Mouse (Mus musculus) cerebellum, adult 8-10 months (tissue): ENCODE results near the gene Zfp366.

ENCODE experiments used
- DNase-seq: peaks from one replicate; pipeline ENCODE4 v3.0.0; 2022

Zfp366 gene

GRCm38 (mm10) chr13:99228821-99229570 lies 44.4 kb downstream of the Zfp366 start:
- no peak for DNase-seq

GRCm38 (mm10) chr13:99229641-99230494 lies 45.2 kb downstream of the Zfp366 start:
- no peak for DNase-seq

GRCm38 (mm10) chr13:99230495-99230868 lies 45.9 kb downstream of the Zfp366 start:
- DNase-seq: no peak

GRCm38 (mm10) chr13:99233333-99233732 lies 48.7 kb downstream of the Zfp366 start:
- no peak for DNase-seq

GRCm38 (mm10) chr13:99233956-99234355 lies 49.3 kb downstream of the Zfp366 start:
- no peak for DNase-seq

GRCm38 (mm10) chr13:99235428-99236210 lies 51.0 kb downstream of the Zfp366 start:
- DNase-seq: no peak

- DNase-seq: no peak
These were observed 51.6 kb downstream of the Zfp366 start for GRCm38 (mm10) chr13:99236222-99236621.

- no peak for DNase-seq
These were observed 52.5 kb downstream of the Zfp366 start for GRCm38 (mm10) chr13:99237122-99237521.

GRCm38 (mm10) chr13:99237841-99238216 lies 53.2 kb downstream of the Zfp366 start:
- no peak for DNase-seq

GRCm38 (mm10) chr13:99238217-99239160 lies 53.9 kb downstream of the Zfp366 start:
- no peak for DNase-seq

GRCm38 (mm10) chr13:99239161-99239530 lies 54.5 kb downstream of the Zfp366 start:
- DNase-seq: no peak

GRCm38 (mm10) chr13:99239741-99240140 lies 55.1 kb downstream of the Zfp366 start:
- no peak for DNase-seq

GRCm38 (mm10) chr13:99241984-99242383 lies 57.4 kb downstream of the Zfp366 start:
- no peak for DNase-seq

- DNase-seq: no peak
These were observed 58.3 kb downstream of the Zfp366 start for GRCm38 (mm10) chr13:99242895-99243294.

GRCm38 (mm10) chr13:99243831-99244230 lies 59.2 kb downstream of the Zfp366 start:
- DNase-seq: no peak

GRCm38 (mm10) chr13:99244471-99244870 lies 59.8 kb downstream of the Zfp366 start:
- DNase-seq: no peak

GRCm38 (mm10) chr13:99244896-99245295 lies 60.3 kb downstream of the Zfp366 start:
- no peak for DNase-seq

- no peak for DNase-seq
These were observed 61.4 kb downstream of the Zfp366 start for GRCm38 (mm10) chr13:99245916-99246460.

- no peak for DNase-seq
These were observed 66.2 kb downstream of the Zfp366 start for GRCm38 (mm10) chr13:99250806-99251205.

- DNase-seq: no peak
These were observed 69.6 kb downstream of the Zfp366 start for GRCm38 (mm10) chr13:99254215-99254614.

- DNase-seq: no peak
These were observed 70.2 kb downstream of the Zfp366 start for GRCm38 (mm10) chr13:99254781-99255180.

- no peak for DNase-seq
These were observed 72.3 kb downstream of the Zfp366 start for GRCm38 (mm10) chr13:99256916-99257315.
